Mouse (Mus musculus): Measurements from ENCODE around the gene Csta1.

- TF ChIP-seq CTCF (IDR thresholded peaks at IDR 0.05; ENCODE audit: low read depth) (no peak), EP300 (IDR thresholded peaks at IDR 0.05; ENCODE audit: low read depth) (no peak)
Observed at GRCm38 (mm10) chr16:36094079-36094478, 37.0 kb downstream of the Csta1 start.

Measured in heart, postnatal 0 days (tissue).